Mouse (Mus musculus): Measurements from ENCODE around the gene Cd52. TPM values are rescaled to one million over a fixed set of nuclear protein-coding genes. Genes with fewer than 3 reads are reported as not detected.

The Cd52 gene
- polyA plus RNA-seq, 1 experiment from 2014 or later, result 28.4 TPM

DNA sequence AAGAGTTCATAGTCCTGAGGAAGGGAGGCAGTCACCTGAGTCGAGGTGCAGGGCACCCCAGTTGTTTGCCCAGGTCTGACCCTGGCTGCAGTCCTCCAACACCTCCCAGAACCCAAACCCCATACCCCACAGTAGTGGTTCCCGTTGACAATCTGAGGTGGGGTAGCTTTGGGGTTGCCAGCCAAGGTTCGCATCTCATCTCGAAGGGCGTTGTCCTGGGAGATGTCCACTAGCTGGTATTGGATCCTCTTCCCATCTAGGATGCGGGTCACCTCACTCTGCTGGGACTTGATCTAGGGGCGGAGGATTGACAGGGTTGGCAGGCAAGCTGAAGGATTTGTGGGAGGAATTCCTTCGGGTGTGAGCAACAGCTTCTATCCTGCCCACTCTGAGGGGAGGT is 32.9 kb upstream of the Cd52 start:
- ATAC-seq, result no peak
- 56% methylated on average over 8 of the region's 8 CpGs for WGBS
- Histone ChIP-seq H3K27me3 (replicated peaks; ENCODE audit: control insufficient read depth, insufficient read depth, low read length) (no peaks in the 10 kb centered on the region), H3K4me2 (ENCODE audit: low read depth, low read length) (peak overlapping the region; percentile 90), H3K27ac (ENCODE audit: low read length) (peak overlapping the region; percentile 88; the same call in 1 of the 2 replicates), H3K9ac (ENCODE audit: low read depth, low read length) (peak overlapping the region; percentile 92), H3K9me3 (ENCODE audit: control insufficient read depth, low read length) (no peaks in the 10 kb centered on the region), H3K4me1 (ENCODE audit: control insufficient read depth, insufficient read depth, low read length) (peaks cover 52% of the 10 kb centered on the region), H3K4me3 (ENCODE audit: low read length) (peak overlapping the region; percentile 87), H3K36me3 (ENCODE audit: control insufficient read depth, insufficient read depth, low read length) (no peaks in the 10 kb centered on the region; the same call in 1 of the 2 replicates)

DNA sequence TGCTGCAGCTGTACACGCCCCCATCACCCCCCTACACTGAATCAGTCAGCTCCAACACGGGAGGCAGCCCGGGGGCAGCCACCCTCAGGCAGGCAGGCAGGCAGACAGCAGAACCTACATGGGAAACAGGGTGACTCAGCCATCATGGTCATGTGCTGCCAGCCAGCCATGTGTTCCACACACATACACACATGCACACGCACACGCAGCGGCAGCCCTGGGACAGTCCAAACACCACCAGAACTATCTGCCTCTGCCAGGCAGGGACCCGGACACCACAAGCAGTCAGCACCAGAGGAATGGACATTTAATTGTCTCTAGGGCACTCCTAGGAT is 32.2 kb upstream of the Cd52 start:
- H3K4me3 ChIP-seq (ENCODE audit: low read length), result peak overlapping the region; percentile 87; the same call in 1 of the 2 replicates

DNA sequence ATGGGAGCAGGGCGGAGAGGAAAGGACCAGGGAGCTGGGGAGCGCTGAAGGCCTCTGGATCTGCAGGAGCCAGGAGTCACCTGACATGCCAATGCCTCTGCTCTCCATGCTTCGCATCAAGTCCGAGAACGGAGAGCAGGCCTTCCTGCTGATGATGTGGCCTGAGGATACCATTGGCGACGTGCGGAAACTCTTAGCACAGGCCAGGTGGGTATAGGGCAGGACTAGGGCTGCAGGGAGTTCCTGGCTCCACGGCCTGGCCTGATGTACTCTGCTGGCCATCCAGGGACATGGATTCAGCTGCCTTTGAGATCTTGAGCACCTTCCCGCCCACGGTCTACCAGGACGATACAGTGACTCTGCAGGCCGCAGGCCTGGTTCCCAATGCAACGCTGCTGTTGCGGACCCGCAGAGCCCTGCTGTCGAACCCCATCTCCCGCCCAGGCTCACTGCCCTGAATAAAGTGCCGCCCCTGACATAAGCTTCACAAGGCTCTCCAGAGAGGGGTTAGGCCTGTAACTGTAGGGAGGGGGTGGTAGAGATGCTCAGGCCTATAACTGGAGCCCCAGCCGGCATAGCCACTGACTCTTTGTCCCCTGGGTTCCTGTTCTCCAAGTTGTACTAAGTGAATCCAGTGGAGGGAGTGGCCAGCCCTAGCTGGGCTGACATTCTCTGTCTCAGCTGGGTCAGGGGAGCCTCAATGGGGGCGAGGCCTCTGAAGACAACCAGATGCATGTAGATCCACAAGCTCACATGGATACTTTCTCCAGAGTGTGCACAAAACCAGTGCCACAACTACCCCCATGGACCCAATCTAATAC is 31.6 kb upstream of the Cd52 start:
- ATAC-seq, result no peak
- Histone ChIP-seq H3K27ac (ENCODE audit: low read length) (no peak overlapping the region), H3K4me1 (ENCODE audit: control insufficient read depth, insufficient read depth, low read length) (peaks cover 59% of the 10 kb centered on the region), H3K9me3 (ENCODE audit: control insufficient read depth, low read length) (no peaks in the 10 kb centered on the region), H3K27me3 (replicated peaks; ENCODE audit: control insufficient read depth, insufficient read depth, low read length) (no peaks in the 10 kb centered on the region), H3K4me2 (ENCODE audit: low read depth, low read length) (0 out of 2 replicates have a peak overlapping the region, but pooled peaks have one; percentile 90), H3K4me3 (ENCODE audit: low read length) (no peak overlapping the region), H3K9ac (ENCODE audit: low read depth, low read length) (peak overlapping the region; percentile 35; the same call in 1 of the 2 replicates), H3K36me3 (ENCODE audit: control insufficient read depth, insufficient read depth, low read length) (no peaks in the 10 kb centered on the region; the same call in 1 of the 2 replicates)
- WGBS, result 85% methylated on average over 21 of the region's 21 CpGs

More for the DNA sequence above, 32.2 kb upstream of the Cd52 start:
- H3K36me3 ChIP-seq (ENCODE audit: control insufficient read depth, insufficient read depth, low read length), result no peaks in the 10 kb centered on the region; the same call in 1 of the 2 replicates
- 82% methylated on average over 7 of the region's 7 CpGs for WGBS
- peaks cover 57% of the 10 kb centered on the region for H3K4me1 ChIP-seq (ENCODE audit: control insufficient read depth, insufficient read depth, low read length)
- no peak for ATAC-seq
- peak overlapping the region; percentile 35 for H3K9ac ChIP-seq (ENCODE audit: low read depth, low read length)
- H3K27ac ChIP-seq (ENCODE audit: low read length), result no peak overlapping the region
- H3K27me3 ChIP-seq (replicated peaks; ENCODE audit: control insufficient read depth, insufficient read depth, low read length), result no peaks in the 10 kb centered on the region
- peak overlapping the region; percentile 90; the same call in 1 of the 2 replicates for H3K4me2 ChIP-seq (ENCODE audit: low read depth, low read length)
- no peaks in the 10 kb centered on the region for H3K9me3 ChIP-seq (ENCODE audit: control insufficient read depth, low read length)

DNA sequence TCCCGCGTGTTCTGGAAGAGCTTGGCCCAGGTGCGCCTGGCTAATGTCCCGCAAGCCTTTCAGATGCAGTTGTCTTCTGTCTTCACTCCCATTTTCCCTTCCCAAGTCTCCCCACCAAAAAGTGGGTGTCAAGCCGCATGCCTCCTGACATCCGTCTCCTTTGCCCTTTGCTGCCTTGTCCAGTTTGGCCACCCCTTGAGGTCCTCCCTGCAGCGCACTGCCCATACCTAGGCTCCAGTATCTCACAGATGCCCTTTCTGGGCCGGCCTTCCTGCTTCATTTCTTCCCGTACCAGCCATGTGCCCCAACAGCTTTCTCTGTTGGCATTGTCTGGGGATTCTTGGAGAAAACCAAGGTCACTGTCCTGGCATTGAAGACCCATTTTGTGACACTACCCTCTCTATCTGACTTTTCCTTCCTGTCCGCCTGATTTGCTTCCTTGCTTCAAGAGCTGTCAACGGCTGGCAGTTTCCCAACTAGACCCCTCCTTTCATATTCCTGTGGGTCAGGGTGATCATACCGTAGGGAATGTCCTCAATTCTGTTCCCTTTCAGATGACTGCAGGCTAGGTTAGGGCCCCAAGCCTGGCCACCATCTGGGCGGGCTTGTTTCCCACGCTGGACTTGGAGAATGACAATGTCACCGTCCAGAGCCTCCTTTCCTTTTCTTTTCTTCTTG is 30.6 kb upstream of the Cd52 start:
- Histone ChIP-seq H3K9ac (ENCODE audit: low read depth, low read length) (no peak overlapping the region), H3K9me3 (ENCODE audit: control insufficient read depth, low read length) (no peaks in the 10 kb centered on the region), H3K27ac (ENCODE audit: low read length) (no peak overlapping the region), H3K4me3 (ENCODE audit: low read length) (no peak overlapping the region), H3K36me3 (ENCODE audit: control insufficient read depth, insufficient read depth, low read length) (no peaks in the 10 kb centered on the region; the same call in 1 of the 2 replicates), H3K4me2 (ENCODE audit: low read depth, low read length) (no peak overlapping the region), H3K4me1 (ENCODE audit: control insufficient read depth, insufficient read depth, low read length) (peaks cover 55% of the 10 kb centered on the region), H3K27me3 (replicated peaks; ENCODE audit: control insufficient read depth, insufficient read depth, low read length) (no peaks in the 10 kb centered on the region)
- no peak for ATAC-seq
- WGBS, result 87% methylated on average over 15 of the region's 15 CpGs

DNA sequence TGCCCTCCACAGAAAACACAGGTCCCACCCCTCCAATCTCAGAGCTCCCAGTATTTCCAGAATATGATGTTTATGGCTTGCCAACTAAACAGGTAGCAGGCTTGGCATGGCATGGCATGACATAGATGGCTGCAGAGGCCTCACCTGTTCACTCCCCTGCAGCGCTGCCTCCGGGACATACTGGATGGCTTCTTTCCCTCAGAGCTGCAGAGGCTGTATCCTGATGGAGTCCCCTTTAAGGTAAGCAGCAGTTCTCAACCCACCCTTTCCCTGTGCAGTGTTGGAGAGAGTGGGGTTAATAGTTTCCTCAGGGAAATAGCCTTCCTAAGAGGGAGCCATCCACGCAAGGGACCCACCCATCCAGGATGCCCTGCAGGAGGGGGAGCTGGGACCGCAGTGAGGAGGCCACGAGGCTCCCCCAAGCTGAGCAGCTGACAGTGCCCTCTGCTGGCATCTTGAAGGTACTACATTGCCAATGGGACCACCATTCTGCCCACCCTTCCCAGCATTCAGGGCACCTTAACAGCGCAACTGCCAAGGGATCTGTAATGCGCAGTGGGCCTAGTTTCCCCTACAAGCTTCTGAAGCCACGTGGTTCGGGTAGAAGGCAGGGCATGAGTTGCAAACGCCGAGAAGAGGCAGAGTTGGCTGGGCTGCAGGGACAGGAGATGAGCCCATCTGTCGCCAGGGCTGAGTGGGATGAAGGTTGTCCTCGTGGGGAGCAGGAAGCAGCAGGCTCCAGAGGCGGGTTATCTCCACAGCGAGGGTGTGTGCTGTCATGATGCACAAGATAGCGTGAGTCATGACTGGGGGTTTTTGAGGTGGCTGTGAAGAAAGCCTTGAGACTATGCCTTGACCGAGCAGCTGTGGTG is 29.0 kb upstream of the Cd52 start:
- H3K27ac ChIP-seq (ENCODE audit: low read length), result no peak overlapping the region
- 22% methylated on average over 17 of the region's 17 CpGs for WGBS
- ATAC-seq, result no peak
- no peaks in the 10 kb centered on the region; the same call in 1 of the 2 replicates for H3K36me3 ChIP-seq (ENCODE audit: control insufficient read depth, insufficient read depth, low read length)
- no peaks in the 10 kb centered on the region for H3K9me3 ChIP-seq (ENCODE audit: control insufficient read depth, low read length)
- no peaks in the 10 kb centered on the region for H3K27me3 ChIP-seq (replicated peaks; ENCODE audit: control insufficient read depth, insufficient read depth, low read length)
- no peak overlapping the region for H3K4me3 ChIP-seq (ENCODE audit: low read length)
- H3K4me1 ChIP-seq (ENCODE audit: control insufficient read depth, insufficient read depth, low read length), result peaks cover 46% of the 10 kb centered on the region
- H3K9ac ChIP-seq (ENCODE audit: low read depth, low read length), result no peak overlapping the region
- H3K4me2 ChIP-seq (ENCODE audit: low read depth, low read length), result 0 out of 2 replicates have a peak overlapping the region, but pooled peaks have one; percentile 7

DNA sequence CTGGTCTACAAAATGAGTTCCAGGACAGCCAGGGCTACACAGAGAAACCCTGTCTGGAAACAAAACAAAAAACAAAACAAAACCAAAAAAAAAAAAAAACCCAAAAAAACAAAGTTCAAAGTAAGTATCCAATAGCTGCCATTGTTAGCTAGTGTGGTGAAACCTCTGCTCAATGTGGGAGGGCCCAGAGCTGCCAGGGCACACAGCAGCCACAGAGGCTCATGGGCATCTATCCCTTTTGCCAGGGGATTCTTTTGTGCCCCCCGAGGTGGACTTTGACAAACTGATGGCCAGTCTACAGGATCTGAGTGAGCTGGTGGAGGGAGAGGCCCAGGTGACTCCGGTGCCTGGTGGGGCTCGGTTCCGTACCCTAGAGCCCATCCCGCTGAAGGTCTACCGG is 28.3 kb upstream of the Cd52 start:
- Histone ChIP-seq H3K9me3 (ENCODE audit: control insufficient read depth, low read length) (no peaks in the 10 kb centered on the region), H3K27ac (ENCODE audit: low read length) (no peak overlapping the region), H3K36me3 (ENCODE audit: control insufficient read depth, insufficient read depth, low read length) (no peaks in the 10 kb centered on the region; the same call in 1 of the 2 replicates), H3K9ac (ENCODE audit: low read depth, low read length) (no peak overlapping the region), H3K4me2 (ENCODE audit: low read depth, low read length) (no peak overlapping the region), H3K4me3 (ENCODE audit: low read length) (no peak overlapping the region), H3K4me1 (ENCODE audit: control insufficient read depth, insufficient read depth, low read length) (peaks cover 47% of the 10 kb centered on the region), H3K27me3 (replicated peaks; ENCODE audit: control insufficient read depth, insufficient read depth, low read length) (no peaks in the 10 kb centered on the region)
- 92% methylated on average over 6 of the region's 6 CpGs for WGBS
- no peak for ATAC-seq

DNA sequence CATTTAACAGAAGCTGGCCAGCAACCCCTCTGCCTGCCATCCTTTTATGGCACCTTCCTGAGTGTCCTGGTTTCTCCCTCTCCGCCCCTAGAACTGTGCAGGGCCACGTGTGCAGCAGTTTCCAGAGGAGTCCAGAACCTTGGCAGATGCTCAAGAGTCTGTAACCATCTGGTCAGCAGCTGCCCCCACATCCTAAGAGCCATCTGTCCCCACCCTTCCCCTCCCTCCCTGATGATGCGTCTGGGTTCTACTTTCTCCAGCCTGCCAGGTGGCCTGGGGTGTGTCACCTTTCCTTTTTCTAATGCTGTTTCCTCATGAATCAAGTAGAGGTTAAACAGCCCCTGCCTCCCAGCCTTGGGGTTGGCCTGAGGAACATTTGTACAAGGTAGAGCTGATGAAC is 27.4 kb upstream of the Cd52 start:
- Histone ChIP-seq H3K36me3 (ENCODE audit: control insufficient read depth, insufficient read depth, low read length) (no peaks in the 10 kb centered on the region; the same call in 1 of the 2 replicates), H3K27ac (ENCODE audit: low read length) (no peak overlapping the region), H3K9ac (ENCODE audit: low read depth, low read length) (no peak overlapping the region), H3K4me1 (ENCODE audit: control insufficient read depth, insufficient read depth, low read length) (peaks cover 41% of the 10 kb centered on the region), H3K27me3 (replicated peaks; ENCODE audit: control insufficient read depth, insufficient read depth, low read length) (no peaks in the 10 kb centered on the region), H3K9me3 (ENCODE audit: control insufficient read depth, low read length) (no peaks in the 10 kb centered on the region), H3K4me2 (ENCODE audit: low read depth, low read length) (no peak overlapping the region), H3K4me3 (ENCODE audit: low read length) (no peak overlapping the region)
- WGBS, result 31% methylated on average over 3 of the region's 3 CpGs
- peak; percentile 4 for ATAC-seq

DNA sequence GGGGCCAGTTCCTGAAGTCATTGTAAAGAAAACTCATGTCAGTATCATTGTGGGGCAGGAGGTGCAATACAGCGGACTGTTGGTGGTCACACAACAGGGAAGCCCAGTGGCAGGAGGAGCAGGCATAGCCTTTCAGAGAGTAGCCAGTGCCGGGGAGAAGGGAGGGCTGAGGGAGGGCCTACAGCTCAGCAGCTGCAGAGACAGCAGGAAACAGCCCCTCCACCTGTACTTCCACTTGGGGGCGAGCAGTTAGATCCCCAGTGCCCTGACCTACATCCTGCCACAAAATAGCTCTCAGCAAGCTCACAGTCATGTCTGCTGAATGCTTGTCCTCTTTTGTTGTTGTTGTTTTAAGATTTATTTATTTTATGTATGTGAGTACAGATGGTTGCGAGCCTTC is 26.7 kb upstream of the Cd52 start:
- H3K9ac ChIP-seq (ENCODE audit: low read depth, low read length), result no peak overlapping the region
- peaks cover 33% of the 10 kb centered on the region for H3K4me1 ChIP-seq (ENCODE audit: control insufficient read depth, insufficient read depth, low read length)
- WGBS, result 54% methylated on average over 4 of the region's 4 CpGs
- no peak overlapping the region for H3K4me2 ChIP-seq (ENCODE audit: low read depth, low read length)
- no peaks in the 10 kb centered on the region for H3K27me3 ChIP-seq (replicated peaks; ENCODE audit: control insufficient read depth, insufficient read depth, low read length)
- H3K27ac ChIP-seq (ENCODE audit: low read length), result 0 out of 2 replicates have a peak overlapping the region, but pooled peaks have one; percentile 9
- H3K4me3 ChIP-seq (ENCODE audit: low read length), result no peak overlapping the region
- H3K36me3 ChIP-seq (ENCODE audit: control insufficient read depth, insufficient read depth, low read length), result no peaks in the 10 kb centered on the region; the same call in 1 of the 2 replicates
- no peak for ATAC-seq
- no peaks in the 10 kb centered on the region for H3K9me3 ChIP-seq (ENCODE audit: control insufficient read depth, low read length)

Data from intestine, embryonic 16.5 days (tissue).